Mouse (Mus musculus): ENCODE measurements at regions not wholly inside any gene's neighbourhood (a gene's known extent, or its start where the extent isn't known, plus 50 kb on each side); places are given as distances from the start of the nearest gene placed in this dataset.

DNA sequence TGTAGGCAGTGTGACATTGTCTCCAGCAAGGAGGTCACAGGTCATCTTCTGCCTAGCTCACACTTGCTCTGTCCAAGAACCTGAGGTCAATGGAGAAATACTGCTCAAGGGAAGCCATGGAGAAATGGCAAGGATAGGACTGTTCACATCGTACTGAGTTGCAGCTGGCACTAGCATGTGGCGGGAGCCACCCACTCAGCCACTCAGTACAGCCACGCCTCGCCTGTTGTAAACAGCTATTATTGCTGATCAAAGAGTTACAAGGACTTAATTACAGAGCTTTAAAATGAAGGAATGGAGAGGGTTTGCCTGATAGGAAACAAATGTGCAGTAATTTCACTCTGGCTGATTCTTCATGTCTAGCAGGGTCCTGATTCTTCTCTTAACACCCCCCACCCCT is 64.8 kb downstream of the Dll1 start:
- no peak for DNase-seq (ENCODE audit: low spot score)

DNA sequence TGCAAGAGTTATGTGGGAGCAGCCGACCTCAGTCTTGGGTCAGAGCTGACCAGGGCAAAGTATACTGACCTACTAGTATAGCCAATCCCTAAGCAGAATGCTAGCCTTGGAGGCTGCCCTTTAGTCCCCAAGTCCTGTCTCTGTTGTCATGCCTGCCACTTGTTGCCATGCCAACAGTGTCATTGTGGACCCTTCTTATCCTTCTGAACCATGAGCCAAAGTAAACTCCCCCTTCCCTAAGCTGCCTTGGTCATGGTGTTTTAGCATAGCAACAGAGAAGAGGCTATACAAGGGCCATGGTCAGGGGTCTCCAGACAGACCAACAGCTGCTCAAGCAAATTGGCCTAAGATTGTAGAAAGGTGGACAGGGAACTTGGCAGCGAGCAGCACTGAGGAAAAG is 66.2 kb downstream of the Dll1 start:
- no peak for DNase-seq (ENCODE audit: low spot score)

DNA sequence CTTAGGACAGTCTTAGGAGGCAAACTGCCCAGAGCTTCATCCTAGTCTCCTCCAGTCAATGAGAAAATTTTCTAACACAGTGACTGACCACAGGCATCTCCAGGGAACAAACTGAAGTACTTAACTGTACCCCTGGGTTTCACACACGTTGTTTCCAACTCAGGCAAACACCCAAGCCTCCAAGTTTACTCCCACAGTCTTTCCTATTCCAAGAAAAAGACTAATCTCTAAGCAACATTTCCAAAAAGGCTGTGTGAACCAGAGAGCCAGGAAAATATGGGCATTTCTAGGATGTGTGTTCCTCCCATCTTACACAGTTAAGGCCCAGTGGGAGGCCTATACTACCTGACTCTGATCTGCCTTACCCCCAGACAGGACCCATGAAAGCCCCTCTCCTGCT is 74.6 kb downstream of the Dll1 start:
- DNase-seq (ENCODE audit: low spot score) = no peak

DNA sequence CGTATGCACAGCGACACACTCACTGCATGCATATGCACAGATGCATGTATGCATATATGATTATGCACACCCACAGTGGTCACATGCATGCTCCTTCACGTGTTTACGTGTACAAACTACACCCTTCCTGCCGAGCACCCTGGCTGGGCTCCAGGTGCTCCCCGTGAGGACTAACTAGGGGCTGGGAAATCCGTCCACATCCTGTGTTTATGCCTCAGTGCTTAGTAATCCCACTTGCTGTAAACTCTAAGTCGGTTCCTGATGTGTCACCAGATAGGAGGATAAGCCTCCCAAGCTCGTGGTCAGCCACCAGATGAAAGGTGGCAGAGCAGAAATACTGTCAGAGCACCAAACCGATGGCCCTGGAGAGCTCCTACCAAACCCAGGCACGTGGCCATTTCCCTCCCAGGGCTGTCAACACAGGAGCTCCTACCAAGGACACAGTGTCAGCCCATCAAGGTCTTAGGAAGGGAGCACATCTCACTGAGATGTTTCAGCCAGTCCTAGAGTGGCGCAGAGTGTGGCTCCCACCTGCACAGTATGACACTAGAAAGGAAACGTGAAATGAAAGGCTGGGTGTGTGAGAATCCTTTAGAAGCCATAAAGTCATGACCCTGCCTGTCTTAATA is 76.8 kb downstream of the Dll1 start:
- DNase-seq (ENCODE audit: low spot score) = no peak

DNA sequence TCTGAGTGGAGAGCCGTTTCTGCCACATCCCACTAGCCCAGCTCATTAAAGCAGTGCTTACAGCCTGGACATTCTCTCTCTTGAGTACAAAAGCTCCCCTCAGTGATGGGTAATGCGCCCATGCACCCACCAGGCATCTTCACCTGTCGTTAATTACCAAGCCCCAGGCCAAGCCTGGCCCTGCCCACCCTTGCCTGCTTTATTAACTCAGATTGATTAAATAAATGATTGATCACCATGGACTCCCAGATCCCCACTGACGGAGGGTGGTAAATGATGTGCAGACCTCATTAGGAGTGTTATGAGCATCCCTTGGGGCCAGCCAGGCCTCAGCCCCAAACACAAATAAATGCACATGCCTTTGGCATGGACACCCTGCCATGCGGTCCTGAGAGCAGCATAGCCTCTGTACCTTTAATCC is 82.5 kb downstream of the Dll1 start:
- peak; percentile 40 for DNase-seq (ENCODE audit: low spot score)

DNA sequence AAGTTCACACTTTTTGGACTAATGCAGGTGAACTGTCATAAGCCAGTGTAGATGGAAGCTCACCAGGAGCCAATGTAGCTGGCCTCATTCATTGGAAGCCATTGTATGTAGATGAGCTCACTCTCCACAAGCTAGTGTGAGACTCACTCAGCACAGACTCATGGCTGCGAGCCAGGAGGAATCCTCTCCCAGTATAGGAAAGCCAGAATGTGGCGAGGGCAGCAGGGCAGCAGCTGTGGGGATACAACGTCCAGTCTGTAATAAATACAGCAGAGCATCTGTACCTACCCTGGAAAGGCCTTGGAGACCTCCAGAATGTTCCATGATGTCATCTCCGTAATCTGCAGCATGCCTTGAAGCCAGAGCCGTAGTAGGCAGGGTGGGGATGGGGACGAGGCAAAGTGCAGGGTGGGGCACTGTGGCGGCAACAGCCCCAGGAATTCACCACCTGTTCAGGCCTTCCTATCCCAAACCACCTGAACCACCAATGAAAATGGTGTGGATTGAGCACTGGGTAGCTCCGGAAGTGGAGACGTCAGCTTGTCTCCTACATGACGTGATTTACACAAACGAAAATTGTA is 84.1 kb downstream of the Dll1 start:
- DNase-seq (ENCODE audit: low spot score) = peak; percentile 70

DNA sequence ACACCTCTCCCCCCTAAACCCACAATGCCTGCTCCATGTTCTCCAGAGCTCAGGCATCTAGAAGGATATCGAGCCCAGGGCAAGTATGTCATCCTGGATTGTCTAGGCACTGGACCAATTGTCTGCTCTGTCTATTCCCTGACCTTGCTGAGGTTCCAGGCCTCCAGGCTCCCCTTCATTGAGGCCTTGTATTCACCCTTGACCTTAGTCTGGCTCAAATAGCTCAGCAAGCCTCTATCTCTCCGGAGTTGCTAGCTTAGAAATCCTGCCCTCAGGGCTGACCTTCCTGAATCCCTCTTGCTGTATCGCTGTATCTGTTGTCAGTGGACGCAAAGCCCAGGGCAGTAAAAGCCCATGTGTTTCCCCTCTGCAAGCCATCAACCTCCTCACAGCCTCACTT is 85.0 kb downstream of the Dll1 start:
- DNase-seq (ENCODE audit: low spot score) = no peak

DNA sequence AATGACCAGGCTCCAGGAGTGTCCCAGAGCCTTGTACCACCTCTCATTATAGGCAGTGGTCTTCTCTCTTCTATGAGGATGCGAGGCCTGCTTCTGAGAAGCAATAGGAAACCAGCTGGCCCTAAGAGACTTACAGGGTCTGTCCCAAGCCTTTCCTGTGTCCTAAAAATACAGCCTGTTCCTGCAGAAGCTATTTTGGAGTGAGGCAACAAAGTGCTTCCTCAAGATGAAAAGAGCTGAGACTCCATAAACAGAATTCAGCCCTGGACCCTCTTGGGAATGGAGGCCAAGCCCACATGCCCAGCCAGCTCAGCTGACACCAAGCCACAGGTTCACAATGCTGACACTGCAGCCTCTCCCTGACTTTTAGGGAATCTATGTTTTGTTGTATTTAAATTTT is 86.3 kb downstream of the Dll1 start:
- DNase-seq (ENCODE audit: low spot score) = no peak

DNA sequence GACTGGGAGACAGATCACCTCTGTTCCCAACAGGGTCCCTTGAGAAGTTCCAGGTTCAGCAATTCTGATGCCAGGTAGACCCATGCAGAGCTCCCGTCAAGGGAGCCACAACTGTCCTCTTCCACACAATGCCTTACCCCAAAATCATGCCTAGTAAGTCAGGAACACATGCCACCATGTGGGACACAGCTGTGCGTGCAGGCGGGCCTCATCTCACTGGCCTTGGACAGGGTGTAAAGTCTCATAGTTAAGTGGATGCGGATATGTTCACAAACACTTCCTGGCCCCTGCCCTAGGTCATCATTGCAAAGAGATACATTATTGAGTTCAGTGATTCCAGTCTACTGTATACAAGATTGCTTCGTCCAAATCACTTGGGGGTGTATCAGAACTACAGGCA is 87.6 kb downstream of the Dll1 start:
- no peak for DNase-seq (ENCODE audit: low spot score)

DNA sequence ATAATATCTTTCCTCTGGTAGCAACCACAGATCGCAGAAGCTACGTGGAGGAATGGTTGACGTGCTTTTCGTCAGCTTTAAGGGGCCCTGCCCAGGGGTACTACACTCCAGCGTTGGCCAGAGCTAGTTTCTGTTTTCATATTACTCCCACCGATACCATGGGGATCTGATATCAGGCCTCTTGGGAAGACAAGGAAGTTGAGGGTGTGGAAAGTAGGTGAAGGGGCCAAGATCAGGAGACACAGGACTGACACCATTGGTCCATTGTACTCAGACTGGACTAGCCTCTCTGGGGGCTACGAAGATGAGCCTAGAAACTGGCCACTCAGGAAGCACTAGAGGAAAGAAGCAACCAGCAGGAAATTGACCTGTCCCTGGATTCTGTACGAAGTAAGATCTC is 88.0 kb downstream of the Dll1 start:
- DNase-seq (ENCODE audit: low spot score) = no peak

DNA sequence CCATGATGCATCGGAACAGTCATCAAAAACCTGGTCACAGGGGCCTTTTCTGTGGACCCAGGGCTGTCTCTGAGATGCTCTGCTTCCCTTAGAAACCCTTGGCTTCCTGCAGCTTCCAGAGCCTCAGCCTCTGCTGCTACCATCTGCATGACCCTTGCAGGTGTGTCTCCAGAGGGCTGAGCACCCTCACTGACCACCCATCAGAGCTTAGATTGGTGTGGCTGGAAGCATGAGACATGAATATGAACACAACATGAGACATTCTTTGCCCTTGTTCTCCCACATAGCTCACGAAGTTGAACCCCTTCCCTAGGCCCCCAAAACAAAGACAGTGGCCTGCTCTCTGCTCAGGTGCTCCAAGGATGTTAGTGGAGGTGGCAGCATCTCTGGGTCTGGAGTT is 90.1 kb downstream of the Dll1 start:
- DNase-seq (ENCODE audit: low spot score) = no peak

DNA sequence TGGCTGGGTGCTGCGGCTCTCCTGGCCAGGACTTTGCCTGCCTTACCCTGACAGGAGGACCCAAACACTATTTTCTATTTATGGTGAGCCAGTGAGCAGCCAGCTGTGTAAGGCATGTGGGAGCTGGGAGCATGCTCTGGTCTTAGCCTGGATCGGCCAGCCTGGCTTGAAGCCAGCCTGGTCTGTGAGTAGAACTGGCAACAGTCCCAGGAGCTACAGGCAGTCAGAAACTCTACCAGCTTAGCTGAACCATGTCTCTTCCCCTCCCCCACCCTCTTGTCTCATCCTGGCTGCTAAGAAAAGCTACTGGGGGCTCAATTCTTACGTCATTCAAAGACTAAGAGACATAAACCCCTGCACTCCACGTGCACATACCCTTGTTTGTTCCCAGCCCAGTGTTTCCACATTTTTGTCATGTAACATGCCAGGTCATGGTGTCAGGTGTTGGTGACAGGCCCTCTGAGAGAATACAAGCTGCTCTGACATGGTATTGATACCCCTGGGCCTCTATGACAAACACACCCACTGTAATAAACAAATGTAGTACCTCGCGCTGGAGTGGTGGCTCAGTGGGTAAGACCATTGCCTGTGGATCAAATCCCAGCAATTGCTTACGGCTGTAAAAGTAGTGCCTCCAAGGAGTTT is 91.2 kb downstream of the Dll1 start:
- peak; percentile 96 for DNase-seq (ENCODE audit: low spot score)

DNA sequence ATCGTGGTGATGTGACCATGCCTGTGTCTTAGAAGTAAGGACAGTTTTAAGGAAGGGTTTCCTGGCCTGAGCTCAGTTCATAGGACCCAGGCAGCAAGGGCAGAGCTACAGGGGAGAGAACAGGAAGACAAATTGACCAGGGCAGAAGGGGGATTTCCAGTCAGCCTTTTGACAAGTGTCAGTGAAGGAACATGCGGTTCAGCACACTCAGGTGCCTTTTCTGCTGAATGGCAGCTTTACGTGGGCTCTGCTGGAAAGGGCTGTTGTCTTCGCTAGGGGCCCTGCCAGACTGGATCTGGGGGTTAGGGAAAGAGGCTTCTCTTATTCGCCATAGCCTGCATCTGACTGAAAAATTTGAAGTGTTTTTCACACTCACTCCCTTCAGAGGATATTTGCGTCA is 106.8 kb downstream of the Dll1 start:
- no peak for DNase-seq (ENCODE audit: low spot score)

DNA sequence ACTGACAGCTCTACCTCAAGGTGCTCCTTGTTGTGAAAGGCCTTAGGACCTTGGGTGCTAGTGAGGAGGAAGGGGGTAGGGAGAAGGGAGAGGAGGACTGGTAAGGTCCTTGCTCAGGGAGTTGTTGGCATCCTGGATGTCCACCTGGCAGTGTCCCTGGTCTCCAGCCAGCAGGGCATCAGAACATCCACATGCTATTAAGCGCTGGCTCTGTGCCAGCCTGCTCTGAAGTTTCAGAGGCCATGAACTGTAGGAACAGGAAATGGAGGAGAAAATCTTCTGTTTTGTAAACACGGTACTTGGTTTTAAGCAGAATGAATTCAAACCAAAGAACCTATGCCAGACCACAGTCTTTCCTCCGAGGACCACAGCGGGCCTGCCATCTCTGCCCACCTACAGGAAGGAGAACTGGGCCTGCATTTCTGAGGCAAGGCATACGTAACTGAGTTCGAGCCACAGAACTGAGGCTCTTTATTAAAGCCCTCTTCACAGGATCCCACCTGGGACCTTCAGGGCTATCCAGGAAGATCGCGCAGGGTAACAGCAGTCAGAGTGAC is 107.5 kb downstream of the Dll1 start:
- peak; percentile 60 for DNase-seq (ENCODE audit: low spot score)

DNA sequence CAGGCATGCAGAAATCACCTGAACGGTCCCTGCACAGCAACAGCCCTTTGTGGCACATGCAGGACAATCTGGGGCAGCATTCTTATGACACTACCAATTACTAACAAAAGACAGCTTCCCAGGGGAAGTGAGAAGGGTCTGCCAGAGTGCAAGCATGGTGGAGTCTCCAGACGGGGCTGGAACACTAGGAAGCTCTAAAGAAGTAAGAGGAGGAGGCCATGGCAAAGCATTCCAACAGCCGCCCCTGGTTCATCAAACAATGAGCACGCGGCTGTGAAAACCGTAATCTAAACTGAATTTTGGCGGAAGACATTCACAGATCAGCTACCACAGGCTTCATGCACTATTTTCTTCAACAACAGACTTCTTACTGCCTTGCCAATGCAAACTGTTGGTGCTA is 109.0 kb downstream of the Dll1 start:
- no peak for DNase-seq (ENCODE audit: low spot score)

DNA sequence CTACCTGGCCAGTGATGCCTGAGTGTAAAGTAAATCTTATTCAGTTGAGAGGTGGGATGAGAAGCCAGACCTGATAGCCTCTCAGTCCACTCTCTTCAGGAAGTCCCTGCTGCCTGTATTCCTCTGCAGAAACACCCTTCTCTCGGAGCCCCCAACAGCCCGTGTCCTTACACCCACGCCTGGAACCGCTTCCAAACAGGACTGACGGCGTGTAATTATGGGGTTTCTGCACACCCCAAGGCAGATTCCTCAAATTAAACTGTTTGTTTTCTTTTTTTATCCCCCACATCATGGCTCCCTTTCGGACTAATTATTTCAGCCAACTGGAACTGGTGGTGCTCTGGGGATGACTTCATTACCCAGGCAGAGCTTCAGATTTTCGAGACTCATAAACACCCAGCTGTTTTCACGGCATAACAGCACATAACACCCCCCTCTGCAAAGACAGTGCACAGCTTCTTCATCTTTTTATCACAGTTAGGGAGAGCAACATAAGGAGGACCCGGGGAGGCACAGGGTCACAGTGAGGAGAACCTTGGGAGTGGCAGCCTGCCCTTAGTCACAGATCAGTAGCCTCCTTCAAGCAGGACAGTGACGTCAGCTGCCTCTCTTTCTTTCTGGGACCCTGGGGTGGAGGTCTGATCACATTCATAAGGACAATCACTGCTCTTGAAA is 117.1 kb downstream of the Dll1 start:
- no peak for DNase-seq (ENCODE audit: low spot score)

DNA sequence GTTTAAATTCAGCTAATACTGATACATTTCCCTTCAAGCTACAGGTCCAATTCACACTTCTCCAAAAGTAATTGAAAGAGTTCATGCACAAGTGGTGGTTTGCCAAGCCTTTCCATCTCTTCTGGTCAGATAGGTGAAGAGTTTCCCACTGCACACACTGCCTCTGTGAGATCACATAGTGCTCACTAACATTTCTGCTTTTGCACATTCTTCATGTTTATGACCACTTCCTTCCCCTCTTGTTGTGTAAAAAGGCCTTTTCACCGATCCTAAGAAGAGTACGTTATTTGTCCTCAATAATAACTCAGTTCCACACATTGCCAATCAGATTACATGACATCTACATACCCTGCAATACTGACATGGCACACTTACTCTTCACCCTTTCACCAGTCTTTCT is 120.8 kb downstream of the Dll1 start:
- DNase-seq (ENCODE audit: low spot score) = no peak

DNA sequence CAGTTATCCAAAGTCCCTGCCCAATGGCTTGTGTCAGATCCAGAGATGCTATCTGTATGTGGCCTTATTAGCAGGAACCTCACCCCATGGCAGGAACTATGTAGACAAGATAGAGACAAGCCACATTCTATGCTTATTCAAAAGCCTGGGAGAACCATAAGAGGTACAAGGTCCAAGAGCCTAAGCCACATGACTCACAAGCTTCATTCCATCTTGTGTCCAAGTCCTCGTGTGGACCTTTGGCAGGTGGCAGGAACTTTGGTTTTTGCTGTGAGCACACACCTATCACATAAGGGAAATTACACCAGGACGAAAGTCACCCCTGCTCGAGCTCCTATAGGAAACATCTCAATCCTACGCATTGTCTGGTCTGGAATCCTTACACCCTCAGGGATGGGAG is 122.9 kb downstream of the Dll1 start:
- no peak for DNase-seq (ENCODE audit: low spot score)

DNA sequence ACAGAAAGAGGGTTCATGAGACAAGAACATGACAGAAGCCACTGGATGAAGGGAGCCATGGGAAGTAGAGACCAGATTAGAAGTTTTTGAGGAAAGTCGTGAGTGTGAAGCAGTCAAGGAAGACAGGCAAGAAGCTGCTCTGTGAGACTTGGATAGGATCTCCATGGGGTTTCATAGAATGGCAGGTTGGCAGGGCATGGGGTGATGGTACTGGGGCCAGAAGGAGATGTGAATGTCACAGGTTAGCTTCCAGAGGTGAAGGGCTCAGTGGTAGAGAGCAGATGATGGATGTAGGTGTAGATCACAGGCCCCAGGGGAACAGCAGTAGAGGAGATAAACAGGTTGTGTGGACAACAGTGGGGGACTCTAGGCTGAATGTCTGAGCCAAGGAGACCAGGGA is 123.4 kb downstream of the Dll1 start:
- no peak for DNase-seq (ENCODE audit: low spot score)

DNA sequence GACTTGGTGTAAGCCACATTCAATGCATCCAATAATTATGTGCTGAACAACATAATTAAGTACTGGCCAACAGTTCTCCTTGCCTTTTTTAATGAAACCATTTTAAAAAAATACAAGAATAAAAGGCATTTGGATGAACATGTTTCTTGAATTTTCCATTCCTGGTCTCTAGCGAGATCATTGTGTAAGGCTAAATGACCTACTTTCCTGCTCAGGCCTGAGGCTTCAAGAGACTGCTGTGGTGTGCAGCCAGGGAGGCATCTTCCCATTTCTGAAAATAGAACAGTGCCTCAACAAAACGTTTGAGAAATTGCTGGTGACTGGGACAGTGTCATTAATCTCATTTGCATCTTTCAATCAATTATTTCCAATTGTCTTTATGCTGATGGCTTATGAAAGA is 124.5 kb downstream of the Dll1 start:
- DNase-seq (ENCODE audit: low spot score) = no peak

DNA sequence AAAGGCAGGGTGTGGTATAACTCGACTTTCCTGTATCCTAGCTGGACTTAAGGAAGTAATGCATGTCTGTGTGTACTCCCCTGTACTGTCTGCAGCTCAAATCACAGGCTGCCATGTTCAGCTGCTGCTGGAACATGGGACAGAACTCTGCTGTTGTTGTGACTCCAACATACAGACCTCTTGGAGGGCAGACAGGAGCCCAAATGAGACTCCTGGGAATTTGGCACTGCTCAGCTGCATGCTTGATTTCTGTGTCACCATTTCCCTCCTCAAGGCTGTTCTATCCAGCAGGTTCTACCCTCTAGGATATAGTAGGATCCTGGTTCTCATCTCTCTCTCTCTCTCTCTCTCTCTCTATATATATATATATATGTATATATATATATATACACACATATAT is 125.0 kb downstream of the Dll1 start:
- DNase-seq (ENCODE audit: low spot score) = no peak

DNA sequence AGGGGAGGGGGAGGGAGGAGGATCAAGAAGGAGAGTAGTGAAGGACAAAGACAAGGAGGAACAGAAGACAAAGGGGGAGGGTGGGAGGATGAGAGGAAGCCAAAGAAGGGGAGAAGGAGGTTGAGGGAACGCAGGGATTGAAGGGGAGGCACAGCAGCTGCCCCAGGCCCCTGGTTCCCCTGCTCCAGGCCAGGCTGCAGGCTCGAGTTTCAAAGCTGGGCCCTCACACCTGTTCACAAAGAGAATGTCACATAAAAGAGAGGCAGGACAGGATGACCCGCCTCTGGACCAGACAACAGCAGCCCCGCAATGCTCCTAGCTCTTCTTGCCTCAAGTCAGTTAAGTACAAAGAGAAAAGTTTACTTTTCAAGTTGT is 128.3 kb downstream of the Dll1 start:
- DNase-seq (ENCODE audit: low spot score) = no peak

All from MN1 (cell line).